Mouse (Mus musculus) layer of hippocampus, postnatal 36 days (tissue): ENCODE results near the gene Abca8b. TPM values are rescaled to one million over a fixed set of nuclear protein-coding genes. Genes with fewer than 3 reads are reported as not detected.
"Not testable (repeated sequence)": the region's sequence is repeated elsewhere in the genome, so short reads cannot be mapped to it uniquely, and the experiment has no call there.

Experiments used
- DNase-seq, 2 experiments: peaks; one replicate each; pipeline ENCODE4 v3.0.0; 2022
- total RNA-seq, 2 experiments: library from RNA; stranded (reverse); gene quantifications; 2 replicates each; pipeline ENCODE4 v1.2.3; 2021

Gene Abca8b
- total RNA-seq: 10 to 100 TPM; 10.2 to 10.6 TPM

GRCm38 (mm10) chr11:109995624-109996023 is at the start of gene Abca8b:
Gene Abca8b, minus strand, starts transcription at chr11:109995845.
- peak; percentile 78 for DNase-seq

DNA sequence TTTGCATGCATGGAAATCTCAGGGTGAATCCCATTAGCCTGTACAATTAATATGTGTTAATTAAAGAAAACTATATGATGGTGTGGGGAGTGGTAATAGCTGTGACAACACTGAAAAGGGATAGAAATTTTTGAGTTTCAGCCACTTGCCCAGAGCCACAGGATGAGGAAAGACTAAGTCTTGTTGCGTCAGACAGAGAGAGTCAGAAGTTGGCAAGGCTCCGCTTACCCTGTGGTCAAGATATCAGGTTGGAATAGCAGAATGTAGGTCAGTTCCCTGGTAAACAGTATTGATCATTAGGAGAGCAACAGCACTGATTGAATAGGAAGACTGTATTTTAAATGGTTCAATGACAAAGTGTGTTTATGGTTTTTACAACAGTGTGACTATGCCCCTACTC is 42.1 kb upstream of the Abca8b start:
- no peak for DNase-seq

- no peak for DNase-seq
Measured at GRCm38 (mm10) chr11:110028913-110029695, 33.5 kb upstream of the Abca8b start.

- no peak for DNase-seq
Measured at GRCm38 (mm10) chr11:110010836-110011546, 15.3 kb upstream of the Abca8b start.

GRCm38 (mm10) chr11:109995013-109995412 is 632 bp downstream of the Abca8b start:
- peak; percentile 24 to 48 for DNase-seq

- DNase-seq: no peak
Measured at GRCm38 (mm10) chr11:109994014-109994413, 1.6 kb downstream of the Abca8b start.

- DNase-seq: no peak
Measured at GRCm38 (mm10) chr11:109991270-109991669, 4.4 kb downstream of the Abca8b start.

DNA sequence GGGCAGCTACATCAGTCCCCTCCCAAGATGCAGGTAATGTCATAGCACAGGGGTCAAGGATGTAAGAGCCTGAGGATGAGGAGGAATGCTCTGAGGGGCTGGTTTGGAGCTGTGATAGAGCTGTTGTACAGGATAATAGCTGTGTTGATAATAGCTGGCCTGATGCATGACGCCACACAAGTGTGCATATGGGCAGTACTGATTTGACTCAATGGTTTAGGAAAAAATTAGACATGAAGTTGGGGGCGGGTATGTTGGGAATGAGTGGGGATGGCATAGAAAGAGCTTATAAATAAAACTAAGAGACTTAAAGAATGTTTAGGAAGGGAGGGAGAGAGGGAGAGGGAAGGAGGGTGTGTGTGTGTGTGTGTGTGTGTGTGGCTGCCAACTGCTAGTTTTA is 5.4 kb downstream of the Abca8b start:
- DNase-seq: no peak

DNA sequence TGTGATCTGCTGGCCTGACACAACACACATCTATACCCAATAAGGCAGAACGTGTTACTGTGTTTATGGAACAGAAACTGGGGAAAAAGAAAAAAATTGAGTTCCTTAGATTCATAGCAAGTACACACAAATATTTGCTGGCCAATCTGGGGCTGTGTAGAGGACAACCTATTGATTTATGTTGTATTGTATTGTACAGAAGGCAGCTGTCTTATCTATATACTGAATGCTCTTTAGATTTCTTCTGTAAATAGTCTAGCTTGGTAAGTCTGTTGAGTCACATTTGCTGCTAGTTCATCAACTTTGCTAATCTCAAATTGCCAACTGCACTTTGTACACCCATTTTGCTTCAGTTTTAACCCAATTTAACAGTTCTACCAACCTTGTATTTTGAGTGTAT is 7.5 kb downstream of the Abca8b start:
- no peak for DNase-seq

- DNase-seq: not testable (repeated sequence)
Measured at GRCm38 (mm10) chr11:109987460-109988072, 8.1 kb downstream of the Abca8b start.

DNA sequence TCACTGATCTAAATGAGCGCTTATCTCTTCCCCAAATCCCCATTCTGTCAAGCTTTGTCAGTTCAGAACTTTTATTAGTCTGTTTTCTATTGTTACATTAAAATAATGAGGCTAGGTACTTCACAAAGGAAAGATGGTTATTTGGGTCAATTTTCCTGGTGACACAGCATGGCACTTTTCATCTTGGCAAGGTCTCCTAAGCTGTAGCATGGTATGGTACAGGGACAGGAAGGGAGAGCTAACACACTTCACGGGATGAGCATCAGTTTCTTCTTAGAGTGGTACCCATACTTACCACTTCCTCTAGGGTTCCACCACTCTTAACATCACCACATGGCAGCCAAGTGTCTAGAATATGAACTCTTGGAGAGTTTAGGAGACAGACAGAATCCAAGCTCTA is 13.8 kb downstream of the Abca8b start:
- no peak for DNase-seq

DNA sequence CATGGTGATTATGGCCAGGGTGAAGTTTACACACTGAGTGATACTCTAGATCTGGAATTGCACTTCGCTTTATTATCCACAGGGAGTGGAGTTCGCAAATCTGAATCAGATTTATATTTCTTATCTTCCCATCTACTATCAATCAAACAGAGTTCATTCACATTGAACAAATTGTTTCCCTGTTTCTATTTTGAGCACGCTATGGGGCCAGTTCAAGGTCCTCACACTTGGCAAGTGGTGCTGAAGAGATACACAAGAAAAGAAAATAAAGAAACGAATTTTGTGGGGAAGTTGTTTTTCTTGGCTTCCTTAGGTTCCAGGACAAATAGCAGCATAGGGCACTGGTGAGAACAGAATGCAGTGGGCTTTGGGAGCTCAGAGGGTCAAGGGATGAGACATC is 25.1 kb downstream of the Abca8b start:
- no peak for DNase-seq

- no peak for DNase-seq
Measured at GRCm38 (mm10) chr11:109961495-109962492, 33.9 kb downstream of the Abca8b start.

- no peak for DNase-seq
Measured at GRCm38 (mm10) chr11:109955185-109955584, 40.5 kb downstream of the Abca8b start.

DNA sequence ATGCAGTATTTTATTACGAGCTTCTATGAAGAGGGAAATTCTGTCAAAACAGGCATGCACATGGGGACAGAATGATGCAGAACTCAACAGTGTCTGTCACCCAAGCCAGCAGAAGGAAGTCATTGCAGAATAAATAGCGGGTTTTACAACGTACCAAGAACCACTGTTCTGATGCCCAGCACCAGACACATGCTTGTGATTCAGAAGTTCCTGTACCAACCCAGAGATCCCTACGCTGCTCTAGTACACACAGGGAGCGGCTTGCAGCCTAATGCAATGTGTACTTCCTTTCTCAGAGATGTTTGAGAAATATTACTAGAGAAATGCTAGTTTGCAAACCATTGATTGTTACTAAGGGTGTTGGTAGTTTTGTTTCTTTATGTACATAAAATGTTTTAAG is 58.7 kb downstream of the Abca8b start:
- DNase-seq: no peak

- DNase-seq: not testable (repeated sequence)
Measured at GRCm38 (mm10) chr11:109933207-109933606, 62.4 kb downstream of the Abca8b start.

- no peak for DNase-seq
Measured at GRCm38 (mm10) chr11:109928489-109928888, 67.2 kb downstream of the Abca8b start.

DNA sequence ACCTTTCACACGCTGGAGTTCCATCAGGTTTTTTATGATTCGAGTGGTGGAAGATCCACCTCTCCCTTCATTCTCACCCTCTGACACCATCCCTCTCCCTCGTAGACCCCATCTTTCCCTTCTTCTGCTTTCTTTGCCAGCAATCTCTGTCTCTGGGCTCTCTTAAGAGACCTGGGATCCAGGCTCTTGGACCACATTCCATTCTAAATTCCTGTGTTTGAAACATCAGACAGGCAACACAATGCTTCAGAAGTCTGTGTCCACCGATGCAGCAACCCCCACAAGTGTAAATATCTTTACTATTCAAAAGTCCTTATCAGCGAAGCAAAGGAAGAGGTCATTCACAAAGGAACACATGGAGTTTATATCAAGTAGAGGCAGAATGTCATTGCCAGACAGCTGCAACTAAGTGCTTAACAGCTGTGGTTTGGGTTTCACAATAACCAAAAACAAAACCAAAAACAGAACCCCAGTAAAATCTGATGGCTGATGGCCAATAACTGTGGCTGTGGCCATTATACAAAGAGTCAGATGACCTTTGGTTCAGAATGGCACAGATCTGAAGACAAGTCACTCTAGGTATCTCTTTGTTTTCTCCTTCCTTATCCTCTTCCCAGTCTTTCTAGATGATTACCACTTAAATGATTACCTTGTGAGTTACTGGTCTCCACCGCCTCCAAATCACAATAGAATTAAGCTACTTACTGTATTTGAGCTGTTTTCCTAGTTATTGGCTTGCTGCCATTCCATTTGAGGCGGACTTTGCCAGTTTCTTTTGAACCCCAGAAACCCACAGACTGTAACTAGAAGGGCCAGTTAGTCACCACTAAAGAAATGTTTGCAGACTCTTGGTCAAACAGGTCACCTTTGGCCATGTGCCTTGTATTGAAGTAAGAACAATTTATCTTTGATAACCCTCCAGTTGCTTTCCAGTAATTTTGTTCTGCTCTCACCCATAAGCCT is 68.6 kb downstream of the Abca8b start:
- DNase-seq: no peak

- DNase-seq: no peak
Measured at GRCm38 (mm10) chr11:109922236-109922635, 73.4 kb downstream of the Abca8b start.

GRCm38 (mm10) chr11:109919480-109919879 is 76.2 kb downstream of the Abca8b start:
- DNase-seq: no peak

DNA sequence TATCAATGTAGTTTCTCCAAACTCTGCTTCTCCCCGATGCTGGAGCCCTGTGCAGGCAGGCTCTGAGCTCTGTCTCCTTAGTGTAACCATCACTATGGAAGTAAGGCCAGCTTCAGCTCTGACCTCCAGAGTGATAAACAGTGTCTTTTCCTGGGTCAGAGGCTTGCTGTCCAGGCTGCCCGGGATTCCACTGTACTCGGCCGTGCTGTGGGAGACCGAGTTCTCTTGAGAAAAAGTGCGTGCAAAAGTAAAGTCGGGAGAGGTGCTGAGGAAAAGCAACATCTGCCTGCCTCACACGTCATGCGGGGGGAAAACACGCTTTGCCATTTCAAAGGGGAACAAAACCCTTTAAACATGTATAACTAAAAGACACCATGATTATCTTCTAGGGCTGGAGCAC is 79.0 kb downstream of the Abca8b start:
- no peak for DNase-seq
